Mouse (Mus musculus) heart, adult 2 months (tissue): ENCODE measurements around the gene Ror1. TPM values are rescaled to one million over a fixed set of nuclear protein-coding genes. Genes with fewer than 3 reads are reported as not detected.
A peak's percentile ranks its signal among the peaks of the same experiment; 100 is the strongest.

Experiments
- DNase-seq, 2 experiments: peaks; one replicate each; pipeline ENCODE4 v3.0.0; 2021
- H3K27ac ChIP-seq: fragments of 200-600 bp; 2 replicates; pipeline ENCODE4 v1.8.1; 2022
- H3K27me3 ChIP-seq: fragments of 200-500 bp; 2 replicates; pipeline ENCODE4 v1.6.1; 2012; ENCODE audit warnings: mild to moderate bottlenecking, low read length, inconsistent platforms, mixed read lengths; ENCODE audit not compliant: control insufficient read depth, insufficient read depth
- H3K36me3 ChIP-seq: fragments of 200-500 bp; 2 replicates; pipeline ENCODE4 v1.6.1; 2012; ENCODE audit warnings: low read length, inconsistent platforms; ENCODE audit not compliant: control insufficient read depth, insufficient read depth
- H3K4me1 ChIP-seq: fragments of 200-500 bp; 2 replicates; pipeline ENCODE4 v1.6.1; 2011; ENCODE audit warnings: low read length; ENCODE audit not compliant: control insufficient read depth, insufficient read depth
- H3K4me3 ChIP-seq: fragments of 200-600 bp; 2 replicates; pipeline ENCODE4 v1.8.1; 2022
- H3K79me2 ChIP-seq: fragments of 200-500 bp; replicated peaks from 2 replicates; pipeline ENCODE4 v1.6.1; 2012; ENCODE audit warnings: mild to moderate bottlenecking, inconsistent platforms, low read length, moderate library complexity, mixed read lengths; ENCODE audit not compliant: control insufficient read depth, insufficient read depth
- H3K9ac ChIP-seq: fragments of 200-500 bp; 2 replicates; pipeline ENCODE4 v1.6.1; 2012; ENCODE audit warnings: low read depth, mild to moderate bottlenecking, control low read depth, inconsistent platforms, low read length, mixed read lengths
- CTCF ChIP-seq: fragments of 200-600 bp; IDR thresholded peaks from 2 replicates; pipeline ENCODE4 v1.8.1; 2022; ENCODE audit warnings: antibody characterized with exemption, mild to moderate bottlenecking, moderate library complexity
- EP300 ChIP-seq: fragments of 200-500 bp; IDR thresholded peaks from 2 replicates; pipeline ENCODE4 v1.6.1; 2011; ENCODE audit warnings: low read depth, low read length, control low read depth; ENCODE audit not compliant: insufficient read depth
- POLR2A ChIP-seq: fragments of 200-500 bp; IDR thresholded peaks from 2 replicates; pipeline ENCODE4 v1.6.1; 2011; ENCODE audit warnings: mild to moderate bottlenecking, low read depth, low read length, control low read depth; ENCODE audit not compliant: insufficient read depth
- WGBS: fragments of 180-500 bp; shearing (Covaris S2); methylation state at CpG from one replicate; pipeline ENCODE4 v1.1.7; 2018; 5-methylcytosine and 5-hydroxymethylcytosine counted together
- intact Hi-C: fragments of 180-260 bp; cut with DNase I; formaldehyde crosslinking; loops from one replicate; pipeline ENCODE4 v1.15.1; 2025
- polyA plus RNA-seq: library from polyadenylated mRNA; depleted of rRNA; stranded (reverse); fragments of >200 nt; gene quantifications from 2 replicates; pipeline ENCODE4 v1.2.3, GENCODE M21; 2012
- total RNA-seq, 2 experiments: library from RNA; stranded (reverse); gene quantifications; 2 replicates each; pipeline ENCODE4 v1.2.3; 2021

The Ror1 gene
- total and polyA plus RNA-seq, 3 experiments = 2.3 to 5.0 (median 3.4) TPM

DNA sequence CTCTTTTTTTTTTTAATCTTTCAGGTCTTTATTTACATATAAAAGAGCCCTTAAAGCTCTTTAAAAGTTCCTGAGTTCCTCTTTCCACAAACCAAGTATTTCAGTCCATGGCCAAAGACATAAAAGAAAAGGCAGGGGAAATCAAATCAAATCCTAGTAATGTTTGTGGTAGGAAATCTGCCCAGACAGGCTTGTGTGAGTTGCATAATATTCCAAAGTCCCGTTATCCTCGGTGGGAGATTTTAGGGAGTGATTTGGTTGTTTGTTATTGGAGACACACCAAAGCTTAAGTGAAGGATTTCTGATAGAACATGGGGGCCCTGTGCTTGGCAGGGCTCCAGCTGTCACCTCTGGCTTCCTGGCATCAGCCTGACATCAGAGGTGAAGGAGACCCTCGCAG, 305.5 kb downstream of the Ror1 start:
- H3K4me3 ChIP-seq = no peak overlapping the region
- H3K27me3 ChIP-seq = no peaks in the 10 kb centered on the region
- 29% methylated on average over 3 of the region's 3 CpGs for WGBS
- peak in 1 of 2 experiments; percentile 10 for DNase-seq
- intact Hi-C loops = loop anchor here (5.0 to 10.0 kb wide), 2 partner anchors 34 to 106 kb away; no protein-coding TSS in a partner anchor
- TF ChIP-seq EP300 (no peak), CTCF (no peak), POLR2A (no peak)
- no peak overlapping the region for H3K9ac ChIP-seq
- H3K36me3 ChIP-seq = no peaks in the 10 kb centered on the region
- no peaks in the 10 kb centered on the region for H3K79me2 ChIP-seq
- H3K4me1 ChIP-seq = peaks cover 2% of the 10 kb centered on the region; the same call in 1 of the 2 replicates
- H3K27ac ChIP-seq = peak overlapping the region; percentile 60; the same call in 1 of the 2 replicates

DNA sequence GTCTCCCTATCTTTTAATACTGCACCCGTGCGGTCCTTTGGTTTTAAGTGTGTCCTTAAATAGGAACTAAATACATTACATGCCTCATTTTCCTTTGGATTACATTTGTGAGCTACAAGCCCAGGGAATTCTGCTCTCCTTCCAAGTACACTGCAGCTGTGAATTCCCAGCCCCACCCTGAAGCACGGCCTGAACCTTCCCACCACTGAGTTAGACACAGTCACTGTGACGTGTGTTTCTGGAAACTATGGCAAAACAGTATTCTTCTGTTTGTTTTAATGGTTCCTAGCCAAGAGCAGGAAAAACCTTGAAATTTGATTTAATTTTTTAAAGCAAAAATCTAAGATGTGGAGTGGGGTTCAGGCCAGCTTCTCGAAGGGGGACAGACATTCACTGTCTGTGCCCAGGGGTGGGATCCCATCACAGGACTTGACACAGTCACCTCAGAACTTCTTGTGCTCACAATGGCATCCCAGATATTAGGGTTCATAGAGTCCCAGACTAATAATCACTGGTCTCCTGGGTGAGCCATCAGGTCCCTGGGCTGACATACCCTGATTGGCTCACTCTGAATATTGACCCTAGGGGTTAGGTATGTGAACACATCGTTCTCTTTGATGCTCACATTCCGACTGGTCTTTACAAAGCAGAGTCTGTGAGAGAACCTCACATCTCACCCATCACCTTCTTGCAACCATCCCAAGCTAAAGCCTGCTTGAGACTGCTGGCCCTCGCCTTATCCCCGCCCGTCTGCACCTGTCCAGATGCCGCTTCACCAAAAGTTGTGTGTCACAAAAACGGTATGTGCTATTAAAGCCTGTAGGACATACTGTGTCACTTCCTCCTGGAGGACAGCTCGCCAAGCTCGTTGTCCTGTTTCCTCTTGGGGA, 306.2 kb downstream of the Ror1 start:
- Histone ChIP-seq H3K27ac (peak overlapping the region; percentile 60), H3K9ac (no peak overlapping the region), H3K79me2 (no peaks in the 10 kb centered on the region), H3K27me3 (no peaks in the 10 kb centered on the region), H3K4me3 (no peak overlapping the region), H3K4me1 (peaks cover 4% of the 10 kb centered on the region), H3K36me3 (no peaks in the 10 kb centered on the region)
- TF ChIP-seq EP300 (no peak), CTCF (no peak), POLR2A (no peak)
- peak; percentile 34 to 62 for DNase-seq
- WGBS = 58% methylated on average over 14 of the region's 14 CpGs
- intact Hi-C loops = loop anchor here (5.0 to 10.0 kb wide), 2 partner anchors 35 to 107 kb away; no protein-coding TSS in a partner anchor

DNA sequence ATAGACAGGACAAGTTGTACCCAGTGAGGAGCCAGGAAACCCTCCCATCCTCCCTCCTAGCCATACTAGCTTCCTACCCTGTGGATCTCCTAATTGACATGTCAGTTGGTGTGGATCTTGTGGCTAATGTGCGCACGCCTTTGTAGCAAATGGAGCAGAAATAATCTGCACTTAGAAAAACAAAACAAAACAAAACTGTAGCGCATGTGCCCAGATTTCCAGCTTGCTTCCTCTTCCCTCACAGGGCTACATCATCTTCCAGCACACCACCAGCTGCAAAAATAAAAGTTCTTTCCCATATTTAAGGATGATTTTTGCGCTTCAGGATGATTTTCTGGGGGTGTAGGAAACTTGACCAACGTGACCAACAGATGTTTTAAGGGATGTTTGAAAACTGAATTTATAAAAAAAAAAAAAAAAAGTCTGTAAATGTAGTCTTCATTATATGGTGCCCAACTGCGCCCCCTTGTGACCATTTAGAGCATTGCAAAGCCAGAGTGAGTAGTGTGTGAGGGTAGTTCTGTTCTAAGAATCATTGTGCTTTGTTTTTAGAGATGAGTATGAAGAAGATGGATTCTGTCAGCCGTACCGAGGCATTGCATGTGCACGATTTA, 311.8 kb downstream of the Ror1 start:
- Histone ChIP-seq H3K36me3 (no peaks in the 10 kb centered on the region), H3K27me3 (no peaks in the 10 kb centered on the region), H3K4me1 (peaks cover 4% of the 10 kb centered on the region; the same call in 1 of the 2 replicates), H3K27ac (peak overlapping the region; percentile 46), H3K4me3 (no peak overlapping the region), H3K9ac (no peak overlapping the region), H3K79me2 (no peaks in the 10 kb centered on the region)
- TF ChIP-seq EP300 = 0 out of 2 replicates have a peak, but pooled peaks have one; percentile 4
- TF ChIP-seq POLR2A = no peak
- peak; percentile 95 for TF ChIP-seq CTCF
- peak; percentile 66 to 77 for DNase-seq
- WGBS = 22% methylated on average over 9 of the region's 9 CpGs
- intact Hi-C loops = loop anchor here (1.0 to 10.0 kb wide), 6 partner anchors 113 to 460 kb away; partner anchors contain the start of gene Ror1

DNA sequence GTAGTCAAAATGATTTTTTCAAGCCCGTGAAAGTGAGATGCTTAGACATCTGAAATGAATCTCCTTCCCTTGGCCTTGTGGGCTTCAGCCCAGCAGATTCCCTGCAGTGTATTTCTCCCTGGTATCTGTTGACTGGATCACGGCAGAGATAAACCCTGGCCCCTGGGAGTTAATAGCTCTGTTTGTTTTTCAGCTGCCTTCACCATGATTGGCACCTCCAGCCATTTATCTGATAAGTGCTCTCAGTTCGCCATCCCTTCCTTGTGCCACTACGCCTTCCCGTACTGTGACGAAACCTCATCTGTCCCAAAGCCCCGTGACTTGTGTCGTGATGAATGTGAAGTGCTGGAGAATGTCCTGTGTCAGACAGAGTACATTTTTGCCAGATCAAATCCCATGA, 313.9 kb downstream of the Ror1 start:
- intact Hi-C loops = loop anchor here (5.0 to 10.0 kb wide), 2 partner anchors 115 to 402 kb away; no protein-coding TSS in a partner anchor
- H3K4me1 ChIP-seq = peaks cover 4% of the 10 kb centered on the region; the same call in 1 of the 2 replicates
- 77% methylated on average over 8 of the region's 8 CpGs for WGBS

DNA sequence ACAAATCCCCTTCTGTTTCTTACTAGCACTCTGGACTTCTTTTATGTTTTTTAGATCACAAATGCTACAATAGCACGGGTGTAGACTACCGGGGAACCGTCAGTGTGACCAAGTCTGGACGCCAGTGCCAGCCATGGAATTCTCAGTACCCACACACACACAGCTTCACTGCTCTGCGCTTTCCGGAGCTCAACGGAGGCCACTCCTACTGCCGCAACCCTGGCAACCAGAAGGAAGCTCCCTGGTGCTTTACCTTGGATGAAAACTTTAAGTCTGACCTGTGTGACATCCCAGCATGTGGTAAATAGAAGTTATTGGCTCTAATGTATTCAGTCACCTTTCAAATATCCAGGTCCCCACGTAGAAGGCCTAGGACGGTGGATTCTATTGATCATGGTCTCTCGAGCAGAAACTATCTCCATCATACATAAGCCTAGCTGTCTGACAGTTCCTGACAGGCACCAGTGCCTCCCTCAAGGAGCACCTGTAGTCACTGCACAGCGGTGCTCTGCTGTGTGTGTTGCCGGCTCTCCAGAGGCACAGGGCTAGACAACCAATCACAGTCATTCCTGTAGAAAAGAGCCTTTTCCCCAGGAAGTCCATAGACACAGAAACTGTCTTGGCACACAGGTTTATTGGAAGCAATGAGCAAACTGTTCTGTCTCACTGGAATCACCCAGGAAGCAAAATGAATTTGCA, 316.4 kb downstream of the Ror1 start:
- WGBS = 79% methylated on average over 13 of the region's 13 CpGs
- no peak for DNase-seq
- Histone ChIP-seq H3K79me2 (no peaks in the 10 kb centered on the region), H3K4me1 (peaks cover 1% of the 10 kb centered on the region; the same call in 1 of the 2 replicates), H3K4me3 (no peak overlapping the region), H3K27me3 (no peaks in the 10 kb centered on the region), H3K36me3 (no peaks in the 10 kb centered on the region), H3K27ac (no peak overlapping the region), H3K9ac (no peak overlapping the region)
- intact Hi-C loops = loop anchor here (5.0 kb wide), 1 partner anchor 120 kb away; no protein-coding TSS in a partner anchor
- no peak for TF ChIP-seq EP300
- no peak for TF ChIP-seq POLR2A
- TF ChIP-seq CTCF = no peak

More for the DNA sequence above, 313.9 kb downstream of the Ror1 start:
- Histone ChIP-seq H3K36me3 (no peaks in the 10 kb centered on the region), H3K79me2 (no peaks in the 10 kb centered on the region), H3K4me3 (no peak overlapping the region), H3K9ac (no peak overlapping the region), H3K27me3 (no peaks in the 10 kb centered on the region), H3K27ac (no peak overlapping the region)
- TF ChIP-seq EP300 (no peak), CTCF (no peak), POLR2A (no peak)
- DNase-seq = no peak
